Mouse (Mus musculus): ENCODE results near the gene Grhl1. TPM values are rescaled to one million over a fixed set of nuclear protein-coding genes. Genes with fewer than 3 reads are reported as not detected.

The Grhl1 gene
- polyA plus RNA-seq, 1 experiment from 2014 or later: 0.61 TPM

- H3K36me3 ChIP-seq (ENCODE audit: control insufficient read depth, insufficient read depth, low read length): no peaks in the 10 kb centered on the region
- no peaks in the 10 kb centered on the region for H3K4me1 ChIP-seq (ENCODE audit: control insufficient read depth, insufficient read depth, low read length)
- no peaks in the 10 kb centered on the region for H3K27me3 ChIP-seq (ENCODE audit: control insufficient read depth, insufficient read depth, low read length)
- H3K27ac ChIP-seq (ENCODE audit: low read depth, low read length): no peak overlapping the region
- no peaks in the 10 kb centered on the region for H3K9me3 ChIP-seq (ENCODE audit: control insufficient read depth, low read length)
- WGBS: 80% methylated on average over 14 of the region's 14 CpGs
- H3K9ac ChIP-seq (ENCODE audit: low read length): no peak overlapping the region
- H3K4me2 ChIP-seq (ENCODE audit: low read depth): no peak overlapping the region
- no peak overlapping the region for H3K4me3 ChIP-seq (ENCODE audit: low read depth, low read length)
- ATAC-seq (ENCODE audit: insufficient read depth, low FRiP score, low TSS enrichment) (no peak), DNase-seq (ENCODE audit: low spot score) (no peak)
These were observed 9.1 kb downstream of the Grhl1 start for GRCm38 (mm10) chr12:24580996-24581683.

DNA sequence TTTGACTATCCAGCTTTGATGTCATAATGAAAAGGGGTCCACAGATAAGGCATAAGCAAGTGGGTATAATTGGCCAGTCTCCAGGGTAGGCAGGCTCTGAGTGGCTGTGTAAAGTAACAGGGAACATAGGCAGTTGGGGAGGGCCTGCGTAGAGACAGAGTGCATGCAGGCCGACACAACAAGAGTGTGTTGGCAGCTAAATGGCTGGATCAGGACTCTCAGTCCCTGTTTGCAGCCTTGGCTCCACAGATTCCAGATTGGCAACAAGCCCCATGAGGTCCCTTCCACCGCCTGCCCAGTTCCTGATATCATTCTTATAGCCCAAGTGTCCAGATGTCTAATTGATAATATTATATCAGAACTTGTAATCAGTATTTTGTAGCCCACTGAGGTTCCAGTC is 11.6 kb downstream of the Grhl1 start:
- no peak for DNase-seq (ENCODE audit: low spot score)
- Histone ChIP-seq H3K27ac (ENCODE audit: low read depth, low read length) (no peak overlapping the region), H3K9ac (ENCODE audit: low read length) (no peak overlapping the region), H3K36me3 (ENCODE audit: control insufficient read depth, insufficient read depth, low read length) (no peaks in the 10 kb centered on the region), H3K27me3 (ENCODE audit: control insufficient read depth, insufficient read depth, low read length) (no peaks in the 10 kb centered on the region), H3K4me1 (ENCODE audit: control insufficient read depth, insufficient read depth, low read length) (no peaks in the 10 kb centered on the region), H3K4me2 (ENCODE audit: low read depth) (no peak overlapping the region), H3K4me3 (ENCODE audit: low read depth, low read length) (no peak overlapping the region), H3K9me3 (ENCODE audit: control insufficient read depth, low read length) (no peaks in the 10 kb centered on the region)
- 88% methylated on average over 3 of the region's 3 CpGs for WGBS
- no peak for ATAC-seq (ENCODE audit: insufficient read depth, low FRiP score, low TSS enrichment)

GRCm38 (mm10) chr12:24584835-24585234 is 12.8 kb downstream of the Grhl1 start:
- no peak for ATAC-seq (ENCODE audit: insufficient read depth, low FRiP score, low TSS enrichment)
- Histone ChIP-seq H3K36me3 (ENCODE audit: control insufficient read depth, insufficient read depth, low read length) (no peaks in the 10 kb centered on the region), H3K4me2 (ENCODE audit: low read depth) (no peak overlapping the region), H3K9ac (ENCODE audit: low read length) (no peak overlapping the region), H3K27me3 (ENCODE audit: control insufficient read depth, insufficient read depth, low read length) (no peaks in the 10 kb centered on the region), H3K4me3 (ENCODE audit: low read depth, low read length) (no peak overlapping the region), H3K27ac (ENCODE audit: low read depth, low read length) (no peak overlapping the region), H3K9me3 (ENCODE audit: control insufficient read depth, low read length) (no peaks in the 10 kb centered on the region), H3K4me1 (ENCODE audit: control insufficient read depth, insufficient read depth, low read length) (no peaks in the 10 kb centered on the region)
- 89% methylated on average over 8 of the region's 8 CpGs for WGBS
- DNase-seq (ENCODE audit: low spot score): no peak

DNA sequence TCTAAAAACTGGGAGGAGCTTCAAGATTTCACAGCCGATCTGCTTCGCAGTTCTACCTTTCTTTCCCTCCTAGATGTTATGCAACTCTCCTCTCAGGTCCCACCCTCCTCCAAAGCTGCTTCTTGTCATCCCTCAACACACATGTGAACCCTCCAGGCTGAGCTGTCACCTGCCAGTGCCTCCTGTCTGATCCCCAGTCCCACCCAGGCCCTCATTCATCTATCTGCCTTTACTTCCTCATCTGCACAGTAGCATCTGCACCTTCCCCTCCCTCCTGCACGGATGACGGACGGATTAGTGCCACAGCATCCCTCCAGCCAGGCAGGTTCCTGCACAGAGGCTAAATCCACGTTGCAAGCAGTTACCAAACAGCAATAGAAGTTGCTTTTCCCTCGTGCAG is 14.1 kb downstream of the Grhl1 start:
- H3K4me1 ChIP-seq (ENCODE audit: control insufficient read depth, insufficient read depth, low read length): no peaks in the 10 kb centered on the region
- no peak overlapping the region for H3K9ac ChIP-seq (ENCODE audit: low read length)
- H3K36me3 ChIP-seq (ENCODE audit: control insufficient read depth, insufficient read depth, low read length): no peaks in the 10 kb centered on the region
- 74% methylated on average over 7 of the region's 7 CpGs for WGBS
- no peak for DNase-seq (ENCODE audit: low spot score)
- no peak overlapping the region for H3K4me3 ChIP-seq (ENCODE audit: low read depth, low read length)
- no peak for ATAC-seq (ENCODE audit: insufficient read depth, low FRiP score, low TSS enrichment)
- H3K4me2 ChIP-seq (ENCODE audit: low read depth): no peak overlapping the region
- no peak overlapping the region for H3K27ac ChIP-seq (ENCODE audit: low read depth, low read length)
- H3K27me3 ChIP-seq (ENCODE audit: control insufficient read depth, insufficient read depth, low read length): no peaks in the 10 kb centered on the region
- no peaks in the 10 kb centered on the region for H3K9me3 ChIP-seq (ENCODE audit: control insufficient read depth, low read length)

GRCm38 (mm10) chr12:24590371-24590770 is 18.3 kb downstream of the Grhl1 start:
- DNase-seq (ENCODE audit: low spot score) (no peak), ATAC-seq (ENCODE audit: insufficient read depth, low FRiP score, low TSS enrichment) (no peak)
- no peak overlapping the region for H3K27ac ChIP-seq (ENCODE audit: low read depth, low read length)
- WGBS: 84% methylated on average over 7 of the region's 7 CpGs
- H3K27me3 ChIP-seq (ENCODE audit: control insufficient read depth, insufficient read depth, low read length): no peaks in the 10 kb centered on the region
- H3K36me3 ChIP-seq (ENCODE audit: control insufficient read depth, insufficient read depth, low read length): no peaks in the 10 kb centered on the region
- no peak overlapping the region for H3K9ac ChIP-seq (ENCODE audit: low read length)
- H3K4me3 ChIP-seq (ENCODE audit: low read depth, low read length): no peak overlapping the region
- no peak overlapping the region for H3K4me2 ChIP-seq (ENCODE audit: low read depth)
- no peaks in the 10 kb centered on the region for H3K4me1 ChIP-seq (ENCODE audit: control insufficient read depth, insufficient read depth, low read length)
- no peaks in the 10 kb centered on the region for H3K9me3 ChIP-seq (ENCODE audit: control insufficient read depth, low read length)

DNA sequence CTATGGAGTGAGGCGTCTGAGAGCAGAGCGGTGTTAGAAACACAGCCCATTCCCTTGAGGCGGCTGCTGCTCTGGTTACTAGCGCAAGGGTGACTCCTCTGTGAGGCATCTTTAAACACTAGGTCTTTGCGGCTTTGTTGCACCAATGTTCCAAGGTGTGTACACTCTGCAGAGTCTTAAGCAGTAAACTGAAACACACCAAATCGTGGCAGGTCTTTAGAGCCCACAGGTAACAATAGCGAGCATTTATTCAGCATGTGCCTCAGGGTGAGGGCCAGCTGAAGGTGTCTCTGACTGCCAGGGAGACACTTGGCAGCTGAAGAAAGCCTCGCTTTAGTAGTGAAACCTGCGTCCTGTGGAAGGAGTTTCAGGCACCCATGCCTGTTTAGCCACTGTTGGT is 20.0 kb downstream of the Grhl1 start:
- H3K27me3 ChIP-seq (ENCODE audit: control insufficient read depth, insufficient read depth, low read length): no peaks in the 10 kb centered on the region
- H3K4me1 ChIP-seq (ENCODE audit: control insufficient read depth, insufficient read depth, low read length): no peaks in the 10 kb centered on the region
- no peak overlapping the region for H3K4me3 ChIP-seq (ENCODE audit: low read depth, low read length)
- H3K36me3 ChIP-seq (ENCODE audit: control insufficient read depth, insufficient read depth, low read length): no peaks in the 10 kb centered on the region
- H3K4me2 ChIP-seq (ENCODE audit: low read depth): no peak overlapping the region
- H3K9ac ChIP-seq (ENCODE audit: low read length): no peak overlapping the region
- H3K9me3 ChIP-seq (ENCODE audit: control insufficient read depth, low read length): no peaks in the 10 kb centered on the region
- no peak overlapping the region for H3K27ac ChIP-seq (ENCODE audit: low read depth, low read length)
- no peak for DNase-seq (ENCODE audit: low spot score)
- no peak for ATAC-seq (ENCODE audit: insufficient read depth, low FRiP score, low TSS enrichment)
- WGBS: 84% methylated on average over 9 of the region's 9 CpGs

DNA sequence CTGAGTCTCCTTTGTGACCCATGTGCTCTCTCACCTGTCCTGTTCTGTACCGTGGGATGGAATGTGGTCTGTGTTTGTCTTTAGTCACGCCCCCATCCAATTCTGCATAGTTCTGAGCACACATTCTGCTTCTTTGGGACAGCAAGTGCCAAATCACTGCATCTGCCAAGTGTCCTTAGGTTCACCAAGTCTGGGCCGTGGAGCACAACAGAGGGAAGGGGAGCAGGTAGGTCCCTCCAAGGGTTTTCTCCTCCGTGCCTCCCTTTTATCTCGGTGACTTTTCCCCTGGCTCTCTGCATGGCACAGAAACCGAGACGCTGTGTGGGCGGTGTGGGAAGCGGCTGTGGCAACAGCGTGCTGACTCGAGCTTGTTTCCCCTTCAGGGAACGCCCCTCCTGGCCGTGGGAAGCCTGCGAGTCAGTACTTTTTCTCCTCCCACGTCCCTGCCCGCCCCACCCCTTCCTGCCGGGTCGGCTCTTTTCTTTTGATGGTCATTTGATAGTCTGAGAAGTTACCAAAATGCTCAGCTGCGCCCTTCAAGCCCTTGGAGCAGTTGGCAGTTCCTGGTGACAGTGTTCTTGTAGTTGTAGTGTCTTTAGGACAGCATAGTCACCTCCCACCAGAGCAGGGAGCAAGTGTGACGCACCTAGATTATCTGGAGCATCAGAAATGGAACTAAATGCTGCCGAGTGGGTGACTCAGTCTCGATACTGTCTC is 21.0 kb downstream of the Grhl1 start:
- Histone ChIP-seq H3K27ac (ENCODE audit: low read depth, low read length) (no peak overlapping the region), H3K4me3 (ENCODE audit: low read depth, low read length) (no peak overlapping the region), H3K4me2 (ENCODE audit: low read depth) (peak overlapping the region; percentile 7), H3K27me3 (ENCODE audit: control insufficient read depth, insufficient read depth, low read length) (no peaks in the 10 kb centered on the region), H3K36me3 (ENCODE audit: control insufficient read depth, insufficient read depth, low read length) (no peaks in the 10 kb centered on the region), H3K9me3 (ENCODE audit: control insufficient read depth, low read length) (no peaks in the 10 kb centered on the region), H3K4me1 (ENCODE audit: control insufficient read depth, insufficient read depth, low read length) (no peaks in the 10 kb centered on the region), H3K9ac (ENCODE audit: low read length) (no peak overlapping the region)
- 19% methylated on average over 22 of the region's 22 CpGs for WGBS
- DNase-seq (ENCODE audit: low spot score): no peak
- no peak for ATAC-seq (ENCODE audit: insufficient read depth, low FRiP score, low TSS enrichment)

DNA sequence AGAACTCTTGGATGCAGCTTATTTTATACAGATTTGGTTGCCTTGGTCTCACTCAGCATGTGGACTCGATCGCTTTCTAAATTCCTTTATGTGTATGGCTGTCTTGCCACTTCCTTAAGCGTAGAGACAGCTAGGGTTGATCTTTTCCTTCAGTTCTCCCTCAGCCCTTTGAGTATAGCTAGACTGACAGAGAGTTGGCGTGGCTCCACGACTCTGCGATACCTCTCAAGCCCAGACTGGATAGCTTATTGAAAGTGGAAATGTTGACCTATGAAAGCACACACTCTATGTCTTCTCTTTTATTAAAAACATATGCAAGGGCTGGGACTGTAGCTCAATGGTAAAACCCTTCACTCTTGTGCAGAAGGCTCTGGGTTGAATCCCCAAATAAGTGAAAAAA is 25.3 kb downstream of the Grhl1 start:
- Histone ChIP-seq H3K4me3 (ENCODE audit: low read depth, low read length) (no peak overlapping the region), H3K27me3 (ENCODE audit: control insufficient read depth, insufficient read depth, low read length) (no peaks in the 10 kb centered on the region), H3K9me3 (ENCODE audit: control insufficient read depth, low read length) (no peaks in the 10 kb centered on the region), H3K27ac (ENCODE audit: low read depth, low read length) (no peak overlapping the region), H3K4me1 (ENCODE audit: control insufficient read depth, insufficient read depth, low read length) (no peaks in the 10 kb centered on the region), H3K9ac (ENCODE audit: low read length) (no peak overlapping the region), H3K4me2 (ENCODE audit: low read depth) (no peak overlapping the region), H3K36me3 (ENCODE audit: control insufficient read depth, insufficient read depth, low read length) (no peaks in the 10 kb centered on the region)
- WGBS: 80% methylated on average over 6 of the region's 6 CpGs
- DNase-seq (ENCODE audit: low spot score) (no peak), ATAC-seq (ENCODE audit: insufficient read depth, low FRiP score, low TSS enrichment) (no peak)

DNA sequence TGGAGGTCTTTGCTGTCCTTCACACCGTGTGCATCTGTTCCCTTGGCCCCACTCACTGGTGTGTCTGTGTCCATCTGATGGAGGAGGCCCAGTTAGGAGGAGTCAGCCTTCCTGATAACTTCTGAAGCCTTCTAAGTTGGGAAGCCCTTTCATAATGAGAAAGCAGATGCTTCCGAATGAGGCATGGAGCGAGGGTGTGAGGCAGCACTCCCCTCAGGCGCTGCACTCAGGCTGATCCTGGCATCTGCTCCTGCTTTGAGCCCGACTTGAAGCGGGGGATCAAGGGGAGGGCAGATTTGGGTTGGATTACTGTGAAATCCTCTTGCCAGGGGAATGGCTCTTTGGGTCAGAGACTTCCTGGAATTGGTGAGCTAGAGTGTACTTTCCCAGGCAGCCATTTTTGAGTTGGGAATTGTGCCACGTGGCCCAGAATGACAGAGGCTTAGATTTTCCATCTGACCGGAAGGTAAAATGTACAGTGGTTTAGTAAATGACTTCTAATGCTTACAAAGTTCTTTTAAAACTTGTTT is 27.3 kb downstream of the Grhl1 start:
- 72% methylated on average over 8 of the region's 8 CpGs for WGBS
- Histone ChIP-seq H3K36me3 (ENCODE audit: control insufficient read depth, insufficient read depth, low read length) (no peaks in the 10 kb centered on the region), H3K9me3 (ENCODE audit: control insufficient read depth, low read length) (no peaks in the 10 kb centered on the region), H3K27me3 (ENCODE audit: control insufficient read depth, insufficient read depth, low read length) (no peaks in the 10 kb centered on the region), H3K4me2 (ENCODE audit: low read depth) (no peak overlapping the region), H3K27ac (ENCODE audit: low read depth, low read length) (no peak overlapping the region), H3K4me3 (ENCODE audit: low read depth, low read length) (no peak overlapping the region), H3K9ac (ENCODE audit: low read length) (no peak overlapping the region), H3K4me1 (ENCODE audit: control insufficient read depth, insufficient read depth, low read length) (no peaks in the 10 kb centered on the region)
- DNase-seq (ENCODE audit: low spot score) (no peak), ATAC-seq (ENCODE audit: insufficient read depth, low FRiP score, low TSS enrichment) (no peak)

Measured in neural tube, embryonic 11.5 days (tissue).